Mouse (Mus musculus) frontal cortex, adult 2 months (tissue): ENCODE results near the gene Olfr1040. TPM values are rescaled to one million over a fixed set of nuclear protein-coding genes. Genes with fewer than 3 reads are reported as not detected.
"Not testable (repeated sequence)": the region's sequence is repeated elsewhere in the genome, so short reads cannot be mapped to it uniquely, and the experiment has no call there.

ENCODE experiments used
- DNase-seq, 2 experiments: peaks; one replicate each; pipeline ENCODE4 v3.0.0; 2022; ENCODE audit warnings: low spot score in 1 of 2; ENCODE audit errors: extremely low spot score in 1 of 2
- polyA plus RNA-seq: library from polyadenylated mRNA; depleted of rRNA; stranded (reverse); fragments of >200 nt; gene quantifications from 2 replicates; pipeline ENCODE4 v1.2.3, GENCODE M21; 2012; rRNA removed

The Olfr1040 gene
- not detected in 2 replicates for polyA plus RNA-seq

GRCm38 (mm10) chr2:86146632-86147031 lies at the start of gene Olfr1040:
Olfr1040 (minus strand) TSS chr2:86146732.
- no peak for DNase-seq

GRCm38 (mm10) chr2:86195863-86196262 lies 49.3 kb upstream of the Olfr1040 start:
- no peak for DNase-seq

- no peak for DNase-seq
Measured at GRCm38 (mm10) chr2:86185583-86185982, 39.1 kb upstream of the Olfr1040 start, which contains the start of gene Olfr52. Olfr52 (minus strand) TSS chr2:86185683.

- DNase-seq = no peak
Measured at GRCm38 (mm10) chr2:86179950-86180349, 33.4 kb upstream of the Olfr1040 start.

GRCm38 (mm10) chr2:86177720-86178119 lies 31.2 kb upstream of the Olfr1040 start, which contains the start of gene Olfr1044:
Olfr1044 (minus strand) TSS chr2:86177820.
- DNase-seq = no peak

GRCm38 (mm10) chr2:86175422-86175821 lies 28.9 kb upstream of the Olfr1040 start:
- not testable (repeated sequence) for DNase-seq

GRCm38 (mm10) chr2:86167422-86167821 lies 20.9 kb upstream of the Olfr1040 start, which contains the start of gene Olfr1043:
Olfr1043 (minus strand) TSS chr2:86167522.
- DNase-seq = no peak

- DNase-seq = no peak
Measured at GRCm38 (mm10) chr2:86161738-86162137, 15.2 kb upstream of the Olfr1040 start, which contains the start of gene Olfr1042. Olfr1042 (minus strand) TSS chr2:86161838.

- no peak for DNase-seq
Measured at GRCm38 (mm10) chr2:86135828-86136227, 10.7 kb downstream of the Olfr1040 start, which contains the start of gene Olfr1039. Olfr1039 (minus strand) TSS chr2:86135928.

Other genes with a start within 250 kb of the Olfr1040 start
- not detected in 2 replicates for gene Olfr1024, start 241.7 kb downstream of the Olfr1040 start, polyA plus RNA-seq
- not detected in 2 replicates for gene Olfr1025-ps1, start 231.5 kb downstream of the Olfr1040 start, polyA plus RNA-seq
- not detected in 2 replicates for gene Olfr1026, start 225.2 kb downstream of the Olfr1040 start, polyA plus RNA-seq
- gene Olfr1028, start 196.3 kb downstream of the Olfr1040 start, polyA plus RNA-seq = not detected in 2 replicates
- gene Olfr1029, start 172.8 kb downstream of the Olfr1040 start, polyA plus RNA-seq = 0.08 and 0.11 TPM in 2 replicates
- 0.04 TPM in 1 of 2 replicates, not detected in the other for gene Olfr1030, start 167.5 kb downstream of the Olfr1040 start, polyA plus RNA-seq
- not detected in 2 replicates for gene Olfr1031, start 156.4 kb downstream of the Olfr1040 start, polyA plus RNA-seq
- gene Olfr1032, start 141.2 kb downstream of the Olfr1040 start, polyA plus RNA-seq = not detected in 2 replicates
- 0.11 and 0.16 TPM in 2 replicates for gene Olfr1033, start 126.1 kb downstream of the Olfr1040 start, polyA plus RNA-seq
- 0.02 TPM in 1 of 2 replicates, not detected in the other for gene Olfr1034, start 100.9 kb downstream of the Olfr1040 start, polyA plus RNA-seq
- gene Olfr1036, start 72.7 kb downstream of the Olfr1040 start, polyA plus RNA-seq = not detected in 2 replicates
- not detected in 2 replicates for gene Olfr1037, start 59.3 kb downstream of the Olfr1040 start, polyA plus RNA-seq
- gene Olfr1039, start 10.8 kb downstream of the Olfr1040 start, polyA plus RNA-seq = not detected in 2 replicates
- not detected in 2 replicates for gene Olfr1042, start 15.1 kb upstream of the Olfr1040 start, polyA plus RNA-seq
- gene Olfr1043, start 20.8 kb upstream of the Olfr1040 start, polyA plus RNA-seq = not detected in 2 replicates
- gene Olfr1044, start 31.1 kb upstream of the Olfr1040 start, polyA plus RNA-seq = not detected in 2 replicates
- 0.10 TPM in 1 of 2 replicates, not detected in the other for gene Olfr52, start 39.0 kb upstream of the Olfr1040 start, polyA plus RNA-seq
- 0.04 and 0.12 TPM in 2 replicates for gene Olfr1045, start 56.3 kb upstream of the Olfr1040 start, polyA plus RNA-seq
- gene Olfr1046, start 72.6 kb upstream of the Olfr1040 start, polyA plus RNA-seq = not detected in 2 replicates
- not detected in 2 replicates for gene Olfr1047, start 84.7 kb upstream of the Olfr1040 start, polyA plus RNA-seq
- gene Olfr1048, start 93.6 kb upstream of the Olfr1040 start, polyA plus RNA-seq = 0.02 TPM in 1 of 2 replicates, not detected in the other
- not detected in 2 replicates for gene Olfr1049, start 111.6 kb upstream of the Olfr1040 start, polyA plus RNA-seq
- not detected in 2 replicates for gene Olfr1051, start 132.4 kb upstream of the Olfr1040 start, polyA plus RNA-seq
- 0.11 TPM in 1 of 2 replicates, not detected in the other for gene Olfr1052, start 145.7 kb upstream of the Olfr1040 start, polyA plus RNA-seq
- gene Olfr1053, start 168.6 kb upstream of the Olfr1040 start, polyA plus RNA-seq = not detected in 2 replicates
- gene Olfr1054, start 188.7 kb upstream of the Olfr1040 start, polyA plus RNA-seq = 0.06 TPM in 1 of 2 replicates, not detected in the other
- 0.11 TPM in 1 of 2 replicates, not detected in the other for gene Olfr1055, start 203.6 kb upstream of the Olfr1040 start, polyA plus RNA-seq
- not detected in 2 replicates for gene Olfr1056, start 215.7 kb upstream of the Olfr1040 start, polyA plus RNA-seq
- not detected in 2 replicates for gene Olfr1057, start 231.7 kb upstream of the Olfr1040 start, polyA plus RNA-seq
- not detected in 2 replicates for gene Olfr1058, start 241.8 kb upstream of the Olfr1040 start, polyA plus RNA-seq